Mouse (Mus musculus) lung, postnatal 10 days (tissue): ENCODE measurements around the gene Acot12.

ENCODE experiments used
- DNase-seq: peaks from one replicate; pipeline ENCODE4 v3.0.0; 2021

Acot12 gene

DNA sequence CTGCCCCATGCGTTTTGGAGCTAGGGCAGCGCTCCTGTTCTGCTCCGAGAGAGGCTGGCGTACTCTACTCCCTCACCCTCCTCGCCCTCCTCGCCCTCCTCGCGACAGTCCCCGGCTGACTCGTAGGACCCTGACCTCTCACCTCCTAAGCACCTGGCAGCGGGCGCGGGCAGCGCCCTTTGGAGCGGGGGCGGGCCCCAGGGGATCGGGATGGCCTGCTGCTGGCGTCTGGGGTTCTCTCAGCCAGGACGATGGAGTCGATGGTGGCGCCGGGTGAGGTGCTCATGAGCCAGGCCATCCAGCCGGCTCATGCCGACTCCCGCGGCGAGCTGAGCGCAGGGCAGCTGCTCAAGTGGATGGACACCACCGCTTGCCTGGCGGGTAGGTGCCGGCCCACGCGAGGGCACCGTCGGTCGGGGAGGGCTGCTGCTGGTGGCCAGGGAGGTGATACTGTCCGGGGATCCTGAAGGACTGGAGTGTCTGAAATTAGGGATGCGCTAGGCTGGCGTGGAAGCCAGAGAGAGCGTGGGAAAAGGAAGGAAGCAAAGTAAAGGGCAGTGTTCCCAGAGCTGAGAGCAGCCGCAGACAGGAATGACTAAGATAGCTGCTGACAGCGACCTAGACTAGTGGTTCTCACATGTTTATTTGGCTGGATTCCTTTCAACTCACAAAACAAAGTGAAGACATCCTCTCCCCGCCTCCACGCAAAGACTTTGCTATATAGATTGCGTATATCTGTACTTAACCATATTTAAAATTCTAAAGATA is at the start of gene Acot12:
Gene Acot12, plus strand, starts transcription at position 233 of the 768 bp plus-strand sequence.
- peak; percentile 25 for DNase-seq

DNA sequence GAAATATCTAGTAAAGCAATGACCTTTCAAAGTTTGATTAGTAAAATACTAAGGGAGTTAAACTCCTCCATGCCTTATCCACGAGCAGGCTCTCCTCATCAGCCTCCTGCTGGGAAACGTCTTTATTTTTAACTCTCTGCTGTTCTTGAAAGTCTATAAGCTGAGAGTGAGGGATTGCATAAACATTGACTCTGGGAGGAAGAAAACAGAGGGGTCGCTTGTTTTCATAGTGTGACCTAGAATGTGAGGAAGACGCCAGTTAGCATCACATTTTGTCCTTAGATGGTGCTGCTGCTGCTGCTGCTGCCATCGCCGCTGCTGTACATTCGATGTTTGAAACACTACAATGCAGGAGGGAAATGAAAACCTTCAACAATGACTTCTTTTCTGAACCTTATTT is 47.7 kb upstream of the Acot12 start:
- no peak for DNase-seq

DNA sequence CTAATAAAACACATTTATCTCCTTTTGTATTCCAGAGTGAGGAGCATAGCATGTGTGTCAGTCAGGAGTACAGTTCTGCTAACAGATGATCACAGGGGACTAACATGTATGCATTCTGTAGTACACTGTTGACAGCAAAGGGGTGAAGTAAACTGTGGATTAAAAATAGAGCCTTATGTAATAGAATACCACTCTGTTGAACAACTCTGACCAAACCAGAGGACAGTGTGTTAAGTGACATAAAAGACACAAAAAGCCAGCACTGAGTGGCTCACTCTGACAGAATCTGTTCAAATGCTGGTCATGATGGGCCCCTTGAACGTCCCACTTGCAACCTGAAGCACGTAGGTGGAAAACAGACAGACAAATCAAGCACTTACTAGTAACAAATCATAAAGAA is 45.9 kb upstream of the Acot12 start:
- DNase-seq = no peak

DNA sequence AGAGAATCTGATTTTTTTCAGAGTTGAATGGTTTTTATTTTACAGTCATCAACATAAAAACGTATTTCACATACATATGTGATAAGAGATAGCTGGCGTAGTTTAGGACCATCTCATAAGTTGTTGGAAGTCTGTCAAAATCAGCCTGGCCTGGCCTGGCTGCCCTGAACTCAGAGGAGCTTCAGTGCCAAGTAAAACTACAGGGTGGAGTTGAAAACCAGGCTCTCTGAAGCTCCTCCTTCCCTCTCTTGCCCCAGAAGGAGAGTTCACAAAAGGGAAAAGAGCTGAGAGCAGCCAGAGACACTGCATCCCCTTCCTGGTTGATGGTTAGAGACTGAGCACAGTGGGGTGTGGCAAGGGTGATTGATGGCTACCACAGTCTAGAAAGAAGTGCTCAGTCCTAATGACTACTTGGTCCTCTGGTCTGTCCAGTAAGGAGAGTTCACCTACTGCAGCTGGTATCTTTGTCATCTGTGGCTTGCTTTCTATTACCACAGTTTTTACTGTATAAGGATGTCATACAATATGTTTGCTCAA is 45.1 kb upstream of the Acot12 start:
- peak; percentile 17 for DNase-seq

DNA sequence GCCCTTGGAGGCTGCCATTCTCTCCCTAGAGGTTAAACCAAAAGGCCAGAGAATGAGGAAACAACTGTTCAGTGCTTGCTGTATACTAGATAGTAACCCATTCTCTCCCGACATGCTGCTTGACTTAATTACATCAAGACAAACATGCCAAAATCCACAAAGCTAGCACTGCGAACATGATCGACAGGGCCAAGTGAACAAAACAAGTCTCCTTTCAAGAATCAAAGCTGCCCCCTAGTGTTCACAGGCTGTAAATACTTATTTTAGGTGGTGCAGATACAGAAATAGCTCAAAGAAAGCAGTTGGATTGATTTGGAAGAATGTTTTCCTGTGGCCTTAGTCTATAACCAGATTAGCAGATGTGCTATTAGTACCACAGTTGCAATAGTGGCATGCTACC is 44.3 kb upstream of the Acot12 start:
- DNase-seq = peak; percentile 51

DNA sequence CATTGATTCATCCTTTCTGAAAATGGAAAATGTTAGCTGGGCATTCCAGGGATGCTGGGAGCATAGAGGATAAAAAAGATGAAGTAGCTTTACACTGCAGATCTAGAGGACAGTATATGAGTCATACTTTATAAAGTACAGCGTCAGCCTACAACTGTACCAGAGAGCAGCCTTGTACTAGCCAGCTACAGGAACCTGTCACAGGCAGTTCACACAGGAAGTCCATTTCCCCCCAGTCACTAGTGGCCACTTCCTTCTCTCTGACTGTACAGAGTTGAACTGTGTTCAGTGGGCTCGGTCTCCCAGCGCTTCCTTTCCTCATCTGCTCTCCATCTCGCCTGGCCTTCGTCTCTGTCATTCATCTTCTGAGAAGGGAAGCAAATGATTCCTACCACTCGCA is 39.0 kb upstream of the Acot12 start:
- no peak for DNase-seq

DNA sequence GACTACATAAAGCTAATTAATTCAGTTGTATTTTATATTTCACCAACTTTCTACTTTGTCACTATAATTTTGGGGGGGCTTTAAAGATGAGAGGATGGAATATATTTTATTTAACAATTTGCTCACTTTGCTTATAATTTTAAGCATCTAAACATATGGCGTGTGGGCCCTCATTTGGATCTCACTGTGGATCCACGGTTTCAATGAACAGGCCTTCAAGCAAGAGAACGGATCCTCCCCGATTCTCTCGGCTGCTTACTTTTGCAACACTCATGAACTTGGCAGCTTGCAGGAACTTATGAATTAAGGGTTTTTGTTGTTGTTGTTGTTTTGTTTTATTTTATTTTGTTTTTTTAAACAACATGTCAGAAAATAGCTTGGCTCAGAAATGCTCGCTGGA is 21.8 kb upstream of the Acot12 start:
- DNase-seq = no peak

DNA sequence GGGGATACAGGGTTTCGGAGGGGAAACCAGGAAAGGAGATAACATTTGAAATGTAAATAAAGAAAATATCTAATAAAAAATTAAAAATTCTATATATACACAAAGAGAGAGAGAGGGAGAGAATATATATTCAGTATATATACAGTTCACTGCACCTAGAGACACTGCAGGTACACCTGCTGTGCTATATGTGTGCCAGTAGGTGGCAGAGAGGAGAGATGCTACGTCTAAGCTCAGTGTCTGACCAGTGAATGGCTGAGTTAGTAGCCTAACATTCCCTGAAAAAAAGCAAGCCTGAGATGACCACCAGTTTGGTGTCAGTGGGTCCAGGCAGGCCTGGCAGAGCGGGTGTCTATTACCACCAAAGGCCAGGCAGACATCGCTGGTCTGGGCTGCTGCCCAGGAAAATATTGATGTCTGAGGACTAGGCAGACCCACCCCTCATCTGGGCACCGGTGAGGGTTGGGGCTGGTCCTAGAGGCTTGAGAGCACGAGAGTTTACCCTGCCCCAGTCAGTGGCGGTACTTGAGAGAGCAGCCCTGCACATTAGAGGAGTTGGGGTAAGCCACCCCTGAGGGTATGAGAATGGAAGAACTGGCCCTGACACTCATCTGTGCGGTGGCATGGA is 18.1 kb upstream of the Acot12 start:
- DNase-seq = no peak

DNA sequence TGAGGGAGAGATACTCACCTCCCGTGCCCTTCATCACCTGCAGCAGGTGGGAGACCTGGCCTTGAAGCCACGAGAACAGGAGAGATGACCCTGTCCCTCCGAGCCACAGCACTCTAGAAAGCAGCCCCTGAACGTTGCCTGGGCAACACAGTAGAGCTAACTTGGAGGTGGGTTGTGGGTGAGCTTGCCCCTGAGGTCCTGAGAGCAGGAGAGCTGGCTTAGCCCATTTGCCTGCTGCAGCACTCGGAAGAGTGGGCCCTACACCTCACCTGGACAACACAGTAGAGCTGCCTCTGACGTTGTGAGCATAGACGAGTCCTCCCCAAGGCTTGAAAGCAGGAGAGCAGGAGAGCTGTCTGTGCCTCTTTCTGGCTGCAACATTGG is 17.6 kb upstream of the Acot12 start:
- DNase-seq = no peak

DNA sequence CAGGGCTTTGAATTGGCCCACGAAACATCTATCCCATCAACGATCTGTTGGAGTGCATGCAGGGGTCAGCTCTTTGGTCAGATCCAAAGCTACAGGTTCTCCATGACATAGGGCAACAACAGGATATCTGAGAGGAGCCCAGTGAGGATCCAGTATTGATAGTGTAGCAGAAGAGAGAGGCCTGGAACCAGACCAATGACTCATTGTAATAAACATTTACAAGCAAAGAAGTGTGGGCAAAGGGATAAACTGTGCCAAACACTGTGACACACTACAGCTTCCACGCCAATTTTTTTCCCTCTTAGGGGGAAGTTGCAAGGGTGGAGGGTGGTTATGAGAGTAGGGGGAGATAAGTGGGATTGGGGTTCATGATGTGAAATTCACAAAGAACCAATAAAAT is 17.1 kb upstream of the Acot12 start:
- no peak for DNase-seq

DNA sequence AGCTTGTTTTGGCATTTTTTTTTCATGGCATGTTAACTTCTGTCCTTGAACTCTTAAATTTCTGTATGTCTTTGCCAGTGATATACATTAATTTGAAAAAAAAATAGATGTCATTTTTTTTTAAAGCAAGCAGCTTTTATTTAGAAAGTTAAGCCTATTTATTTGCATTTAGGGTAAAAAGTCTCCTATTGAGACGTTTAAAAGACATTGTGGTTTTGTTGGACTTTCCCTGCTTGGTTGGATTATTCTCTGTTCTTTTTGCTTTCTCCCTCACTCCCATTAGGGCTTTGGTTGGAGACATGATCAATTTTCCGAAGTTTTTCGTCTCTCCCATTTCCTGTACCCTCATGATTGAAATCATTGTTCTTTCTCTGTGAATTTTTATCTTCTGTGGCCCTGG is 16.2 kb upstream of the Acot12 start:
- no peak for DNase-seq

DNA sequence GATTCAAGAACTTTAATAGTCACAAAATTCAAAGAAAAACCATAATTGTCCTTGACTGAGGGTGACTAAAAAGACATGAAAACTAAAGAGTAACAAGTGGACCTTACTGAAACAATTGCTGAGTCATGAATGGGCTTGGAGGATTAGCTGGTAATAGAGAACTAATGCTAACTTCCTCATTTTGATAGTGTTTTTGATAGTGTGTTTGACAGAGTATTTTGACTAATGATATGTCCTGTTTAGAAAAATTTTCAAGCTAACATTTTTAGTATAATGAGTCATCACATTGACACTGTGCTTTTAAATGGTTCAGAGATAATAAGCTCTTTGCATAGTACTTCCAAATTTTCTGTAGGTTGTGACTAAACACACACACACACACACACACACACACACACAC is 13.4 kb upstream of the Acot12 start:
- DNase-seq = no peak

DNA sequence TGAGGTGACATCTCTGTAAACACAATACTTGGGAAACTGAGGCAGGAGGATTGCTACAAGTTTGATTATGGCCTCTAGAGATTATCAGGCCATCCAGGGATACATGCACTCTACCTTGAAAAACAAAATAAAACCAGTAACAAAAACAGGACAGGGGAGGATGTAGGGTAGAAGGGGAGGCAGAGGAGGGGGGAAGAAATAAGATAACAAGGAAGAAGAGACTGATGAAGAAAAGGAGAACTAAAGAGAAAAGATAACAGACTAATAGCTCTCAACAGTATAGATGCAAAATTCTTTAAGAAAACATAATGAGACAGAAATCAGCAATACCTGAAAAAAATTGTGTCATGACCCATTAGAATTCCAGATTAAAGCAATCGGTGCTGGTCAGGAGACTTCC is 4.1 kb upstream of the Acot12 start:
- DNase-seq = no peak

DNA sequence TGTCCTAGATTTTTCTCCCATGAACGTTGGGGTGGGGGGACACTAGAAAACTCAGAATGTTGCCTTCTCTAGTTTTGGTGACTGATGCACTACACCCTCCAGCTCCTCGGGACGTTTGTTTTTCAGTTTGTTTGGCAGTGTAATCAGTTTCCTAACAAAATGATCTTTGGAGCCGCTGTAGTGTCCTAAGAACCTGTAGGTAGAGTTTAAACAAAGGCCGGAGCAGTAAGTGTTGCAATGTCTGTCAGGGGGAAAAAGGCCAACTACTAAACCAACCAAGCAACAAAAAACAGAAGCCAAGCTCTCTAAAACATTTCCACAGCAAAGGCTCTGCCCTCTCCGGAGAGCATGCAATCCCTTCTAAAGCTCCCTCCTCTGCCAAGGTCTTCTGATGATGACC is 461 bp upstream of the Acot12 start:
- no peak for DNase-seq

DNA sequence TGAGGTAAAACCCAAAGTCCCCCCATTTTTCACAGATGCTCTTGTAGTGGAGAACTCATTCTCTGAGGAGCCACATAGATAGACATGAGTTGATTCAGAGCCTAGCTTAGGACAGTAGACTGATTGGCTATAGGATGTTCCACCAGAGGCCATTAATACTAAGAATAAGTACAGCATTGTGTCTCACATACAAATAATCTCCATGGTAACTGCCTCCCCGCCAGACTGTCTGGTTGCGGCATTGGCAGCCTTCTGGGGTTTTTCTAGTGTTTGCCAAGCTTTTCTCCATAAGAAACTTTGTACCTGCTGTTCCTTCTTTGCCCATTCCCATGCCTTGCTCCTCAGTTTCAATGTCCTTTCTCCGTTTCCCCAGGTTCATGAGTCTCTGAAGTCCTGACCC is 1.9 kb downstream of the Acot12 start:
- no peak for DNase-seq

DNA sequence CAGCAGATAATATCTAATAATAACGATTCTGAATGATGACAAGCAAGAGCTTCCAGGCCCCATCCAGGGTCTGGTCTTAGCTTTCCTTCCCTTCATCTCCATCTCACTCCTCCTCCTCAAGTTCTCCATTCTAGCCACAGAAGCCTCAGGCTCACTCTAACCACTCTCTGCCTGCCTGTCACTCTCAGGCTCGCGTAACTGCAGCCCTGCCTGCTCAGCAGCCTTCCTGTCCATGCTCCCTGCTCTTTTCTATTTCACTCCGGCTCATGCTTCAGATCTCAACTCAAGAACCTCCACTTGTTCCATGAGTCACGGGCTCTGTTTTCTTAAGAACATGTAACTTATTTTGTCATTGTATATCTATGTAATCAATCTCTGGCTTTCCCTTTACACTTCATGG is 5.2 kb downstream of the Acot12 start:
- no peak for DNase-seq

DNA sequence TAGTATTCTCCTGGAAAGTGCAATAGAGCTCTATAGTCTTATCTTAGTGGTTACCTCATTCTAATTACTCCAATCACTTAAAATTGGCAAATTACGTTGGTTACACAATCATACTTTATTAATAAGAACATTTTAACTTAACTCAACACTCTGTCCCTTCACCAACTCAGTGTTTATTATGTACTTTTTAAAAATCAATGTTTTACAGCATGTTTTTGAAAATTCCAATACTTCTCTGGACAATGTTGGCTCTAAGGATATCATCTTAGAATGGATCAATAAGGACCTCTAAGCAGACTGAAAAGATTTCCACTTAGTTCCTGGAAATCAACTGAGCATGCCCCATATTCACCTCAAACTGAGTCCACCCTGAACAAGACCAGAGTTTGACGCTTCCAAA is 7.1 kb downstream of the Acot12 start:
- no peak for DNase-seq

DNA sequence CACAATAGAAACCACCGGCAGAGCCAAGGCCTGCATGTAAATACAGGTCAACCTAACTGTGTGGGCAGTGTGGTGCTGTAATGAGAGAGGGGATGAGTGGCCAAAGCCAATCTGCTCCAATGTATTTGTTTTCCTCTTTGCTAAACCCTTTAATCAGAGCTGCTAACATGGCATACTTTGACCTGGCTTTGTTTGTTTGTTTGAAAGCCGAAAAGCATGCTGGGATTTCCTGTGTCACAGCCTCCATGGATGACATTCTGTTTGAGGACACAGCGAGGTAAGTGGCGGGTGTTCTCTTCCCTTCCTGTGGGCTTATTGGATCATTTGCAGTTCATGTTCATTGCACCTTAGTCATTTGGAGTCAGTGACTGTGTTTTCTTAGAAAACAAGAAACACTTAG is 8.7 kb downstream of the Acot12 start:
- DNase-seq = no peak

DNA sequence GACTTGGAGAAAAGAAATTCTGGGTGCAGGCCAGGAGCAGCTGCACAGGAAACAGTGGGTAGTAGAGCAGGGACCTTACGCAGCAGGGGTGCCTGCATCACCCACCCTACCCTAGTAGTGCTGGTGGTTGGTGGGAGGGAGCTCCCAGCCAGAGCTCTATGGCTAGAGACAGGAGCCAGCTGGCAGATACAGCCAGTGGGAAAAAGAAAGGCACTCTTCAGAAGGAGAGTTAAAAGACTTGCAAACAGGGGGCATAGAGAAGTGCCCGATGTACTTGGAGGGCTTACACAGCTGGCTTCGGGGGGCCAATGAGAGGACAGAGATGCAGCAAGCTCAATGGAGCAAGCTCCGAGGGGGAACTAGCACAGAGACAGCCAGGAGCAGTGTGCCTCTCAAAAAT is 12.4 kb downstream of the Acot12 start:
- DNase-seq = no peak

DNA sequence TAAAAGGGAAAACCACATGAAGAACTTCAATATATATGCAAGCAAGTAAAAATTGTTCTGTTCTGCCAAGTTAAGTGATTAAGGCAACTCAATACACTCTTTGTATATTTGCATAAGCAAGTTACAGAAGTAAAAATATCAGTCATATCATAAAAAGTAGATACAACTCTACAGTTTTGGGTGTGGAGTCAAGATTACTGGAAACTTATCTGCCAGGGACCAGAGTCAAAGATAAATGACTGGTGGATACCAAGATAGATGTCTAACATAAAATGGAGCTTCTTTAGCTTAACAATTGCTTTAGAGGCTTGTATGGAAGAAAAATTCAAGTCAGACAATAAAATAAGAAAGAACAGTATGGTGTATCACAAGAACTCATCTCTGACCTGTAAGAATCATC is 13.4 kb downstream of the Acot12 start:
- DNase-seq = no peak

DNA sequence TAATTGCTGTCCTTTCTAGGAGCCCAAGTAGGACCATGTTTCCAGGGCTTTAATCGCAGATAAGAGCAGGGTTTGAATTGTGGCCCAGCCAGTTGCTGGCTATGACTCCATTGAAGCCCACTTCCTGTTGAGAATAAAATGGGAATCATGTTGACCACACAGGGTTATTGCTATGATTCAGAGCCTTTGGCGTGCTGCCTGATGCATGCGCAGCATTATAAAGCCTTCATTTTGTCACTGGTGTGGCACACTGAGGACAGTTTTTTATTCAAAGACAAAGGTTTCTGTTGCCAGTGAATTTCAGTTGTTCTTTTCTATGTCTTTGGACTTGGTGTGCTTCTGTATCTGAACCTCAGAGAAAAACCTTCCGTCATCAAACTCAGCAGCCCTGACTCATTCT is 14.9 kb downstream of the Acot12 start:
- DNase-seq = no peak

DNA sequence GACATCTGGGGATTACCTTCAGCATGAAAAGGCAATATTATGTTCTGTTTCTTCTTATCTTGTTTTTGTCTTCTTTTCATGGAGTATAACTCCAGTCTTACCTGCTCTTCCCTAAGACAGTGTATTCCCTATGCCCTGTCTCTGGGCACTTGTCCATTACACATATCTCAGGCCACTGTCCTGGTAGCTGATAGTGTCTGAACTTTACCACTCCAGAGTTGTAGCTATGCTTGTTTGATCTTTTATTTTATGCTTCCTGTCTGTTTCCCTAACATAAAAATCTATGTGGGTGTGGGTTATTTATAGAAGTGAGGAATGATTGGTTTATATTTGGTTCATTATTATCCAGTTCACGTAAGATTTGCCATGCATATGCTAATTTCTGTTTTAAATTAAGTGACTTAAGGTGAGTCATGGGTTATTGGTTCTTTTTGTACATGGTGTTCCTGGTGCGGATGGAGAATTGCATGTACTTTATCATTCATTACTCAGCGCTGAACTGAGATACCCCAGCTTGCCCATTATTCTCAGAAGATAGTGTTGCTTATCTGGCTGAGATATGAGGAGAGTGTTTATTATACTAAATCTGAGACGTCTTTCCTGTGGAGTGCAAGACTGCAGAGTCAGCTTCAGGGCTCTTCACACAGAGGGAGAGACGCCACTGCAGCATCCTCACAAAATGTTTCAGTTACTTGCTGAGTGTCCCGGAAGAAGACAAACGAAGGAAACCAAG is 17.2 kb downstream of the Acot12 start:
- no peak for DNase-seq

DNA sequence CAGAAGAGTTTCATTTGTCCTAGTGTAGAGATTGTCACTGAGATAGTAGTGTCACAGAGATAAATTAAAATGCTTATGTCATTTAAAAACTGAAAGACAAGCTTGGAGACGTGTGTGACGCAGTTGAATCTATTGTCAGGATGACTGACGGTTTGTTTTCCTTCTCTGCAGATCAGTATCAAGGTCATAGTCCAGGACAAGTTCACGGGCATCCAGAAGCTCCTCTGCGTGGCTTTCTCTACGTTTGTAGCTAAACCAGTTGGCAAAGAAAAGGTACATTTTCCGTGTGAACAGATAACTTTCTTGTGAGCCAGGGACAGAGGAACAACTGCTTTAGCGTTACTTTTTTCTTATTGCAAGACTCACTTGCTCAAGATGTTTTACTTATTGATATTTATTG is 18.5 kb downstream of the Acot12 start:
- no peak for DNase-seq
